Mouse (Mus musculus): ENCODE measurements around the gene Fgfbp1. TPM values are rescaled to one million over a fixed set of nuclear protein-coding genes. Genes with fewer than 3 reads are reported as not detected.

Gene Fgfbp1
- polyA plus RNA-seq (2015; fragmentation: Nextera tagmentation; extraction: Ambion mirVana) = 7.9 and 10.0 TPM in 2 replicates

DNA sequence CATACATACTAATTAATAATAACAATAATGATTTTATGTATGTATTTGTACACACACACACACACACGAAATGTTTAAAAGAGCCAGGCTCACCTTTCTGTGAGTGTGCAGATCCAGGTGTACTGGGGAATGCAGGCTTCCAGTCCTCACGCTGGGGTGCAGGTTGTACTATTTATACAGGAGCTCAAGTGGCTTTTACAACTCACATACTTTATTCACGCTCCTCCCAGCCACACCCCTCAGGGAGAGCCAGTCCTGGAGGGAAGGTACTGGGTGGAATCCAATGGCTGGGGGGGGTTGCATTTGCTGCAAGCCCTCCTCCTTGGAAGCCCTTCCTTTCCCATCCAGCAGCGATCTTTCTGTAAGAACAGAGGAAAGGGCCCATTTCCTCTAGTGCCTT is at the start of gene Fgfbp1:
TSS of gene Fgfbp1 (minus strand) at position 160 of the 400 bp plus-strand sequence.
- H3K27me3 ChIP-seq (replicated peaks; ENCODE audit: control insufficient read depth, insufficient read depth, low read length) = no peaks in the 10 kb centered on the region
- no peaks in the 10 kb centered on the region for H3K36me3 ChIP-seq (ENCODE audit: control insufficient read depth, insufficient read depth)
- no peak within 1 kb of the TSS for H3K27ac ChIP-seq (ENCODE audit: low read length)
- no peak within 1 kb of the TSS for H3K4me2 ChIP-seq (ENCODE audit: low read length)
- no peaks in the 10 kb centered on the region for H3K4me1 ChIP-seq (replicated peaks; ENCODE audit: control insufficient read depth, insufficient read depth, low read length)
- H3K9me3 ChIP-seq (ENCODE audit: control insufficient read depth, low read length) = no peaks in the 10 kb centered on the region
- no peak for ATAC-seq
- 52% methylated on average over 4 of the region's 4 CpGs for WGBS
- H3K4me3 ChIP-seq (replicated peaks; ENCODE audit: low read length) = no peak within 1 kb of the TSS
- H3K9ac ChIP-seq (replicated peaks; ENCODE audit: low read depth, low read length) = no peak within 1 kb of the TSS

DNA sequence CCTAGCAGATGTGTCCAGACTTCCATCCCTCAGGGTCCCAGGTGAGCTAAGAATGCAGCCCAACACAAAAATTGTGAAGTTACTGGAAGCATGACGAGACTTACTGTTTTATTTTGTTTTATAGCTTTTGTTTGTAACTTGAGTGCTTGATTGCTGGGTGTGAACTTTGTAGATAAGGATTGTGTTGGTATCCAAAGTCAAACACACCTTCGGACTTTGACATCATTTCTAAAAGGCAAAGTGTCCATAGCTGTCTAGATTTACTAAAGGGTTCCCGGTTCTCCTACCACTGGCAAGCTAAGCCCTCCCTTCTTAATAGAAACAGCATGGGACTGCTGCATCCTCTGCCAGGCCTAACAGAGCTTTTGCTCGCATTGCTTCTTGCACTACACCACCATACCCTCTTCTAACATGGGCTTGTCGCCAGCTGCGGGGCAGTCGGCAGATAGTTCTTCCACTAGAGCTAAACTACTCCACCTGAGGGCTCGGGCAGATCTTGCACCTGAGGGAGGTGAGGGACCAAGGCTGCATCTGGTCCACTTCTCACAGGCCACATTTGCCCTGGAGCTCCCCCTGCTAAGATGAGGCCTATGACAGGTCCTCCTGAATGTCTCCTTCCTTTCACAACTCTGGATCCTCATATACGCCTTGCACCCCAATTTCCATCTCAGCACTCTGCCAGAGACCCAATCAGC is 16.9 kb upstream of the Fgfbp1 start:
- H3K27ac ChIP-seq (ENCODE audit: low read length) = no peak overlapping the region
- H3K27me3 ChIP-seq (replicated peaks; ENCODE audit: control insufficient read depth, insufficient read depth, low read length) = no peaks in the 10 kb centered on the region
- no peaks in the 10 kb centered on the region for H3K9me3 ChIP-seq (ENCODE audit: control insufficient read depth, low read length)
- H3K4me2 ChIP-seq (ENCODE audit: low read length) = no peak overlapping the region
- no peaks in the 10 kb centered on the region for H3K4me1 ChIP-seq (replicated peaks; ENCODE audit: control insufficient read depth, insufficient read depth, low read length)
- no peak overlapping the region for H3K4me3 ChIP-seq (replicated peaks; ENCODE audit: low read length)
- 94% methylated on average over 9 of the region's 9 CpGs for WGBS
- peaks cover 4% of the 10 kb centered on the region for H3K36me3 ChIP-seq (ENCODE audit: control insufficient read depth, insufficient read depth)
- no peak overlapping the region for H3K9ac ChIP-seq (replicated peaks; ENCODE audit: low read depth, low read length)
- ATAC-seq = no peak

DNA sequence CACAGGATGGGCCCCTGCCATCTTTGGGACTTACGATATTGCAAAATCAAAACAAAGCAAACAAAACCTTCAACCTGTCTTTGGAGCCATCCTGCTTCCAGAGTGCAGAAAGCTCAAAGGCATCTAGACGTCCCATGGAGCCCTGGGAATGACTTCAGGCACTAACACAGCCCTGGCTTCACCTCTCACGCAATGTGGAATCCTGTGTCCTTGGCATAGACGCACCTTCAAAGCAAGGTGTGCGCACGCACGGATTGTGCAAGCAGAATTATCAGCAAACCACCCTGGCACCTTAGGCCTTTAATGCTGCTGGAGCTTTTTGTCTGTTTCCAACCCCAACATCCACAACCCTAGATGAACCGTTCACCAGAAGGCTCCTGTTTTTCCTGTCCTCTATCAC is 16.0 kb upstream of the Fgfbp1 start:
- H3K9me3 ChIP-seq (ENCODE audit: control insufficient read depth, low read length) = no peaks in the 10 kb centered on the region
- peaks cover 4% of the 10 kb centered on the region; the same call in 1 of the 2 replicates for H3K36me3 ChIP-seq (ENCODE audit: control insufficient read depth, insufficient read depth)
- 94% methylated on average over 8 of the region's 8 CpGs for WGBS
- H3K4me2 ChIP-seq (ENCODE audit: low read length) = no peak overlapping the region
- H3K9ac ChIP-seq (replicated peaks; ENCODE audit: low read depth, low read length) = no peak overlapping the region
- H3K27ac ChIP-seq (ENCODE audit: low read length) = no peak overlapping the region
- no peaks in the 10 kb centered on the region for H3K4me1 ChIP-seq (replicated peaks; ENCODE audit: control insufficient read depth, insufficient read depth, low read length)
- ATAC-seq = no peak
- no peak overlapping the region for H3K4me3 ChIP-seq (replicated peaks; ENCODE audit: low read length)
- H3K27me3 ChIP-seq (replicated peaks; ENCODE audit: control insufficient read depth, insufficient read depth, low read length) = no peaks in the 10 kb centered on the region

DNA sequence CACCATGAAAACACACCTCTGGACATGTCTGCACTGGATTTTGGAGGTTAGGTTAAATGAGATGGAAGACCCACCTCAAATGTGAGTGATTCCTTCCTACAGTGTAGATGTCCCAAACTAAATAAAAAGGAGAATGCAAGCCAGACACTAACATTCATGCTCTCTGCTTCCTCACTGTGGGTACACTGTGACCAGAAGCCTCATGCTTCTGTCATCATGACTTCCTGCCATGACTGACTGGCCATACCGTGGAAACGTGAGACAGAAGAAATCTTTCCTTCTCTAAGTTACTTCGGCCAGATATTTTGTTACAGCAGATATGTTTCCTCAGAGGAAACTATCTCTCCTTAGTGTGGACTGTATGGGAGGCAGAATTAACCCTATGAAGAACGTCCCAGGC is 14.6 kb upstream of the Fgfbp1 start:
- Histone ChIP-seq H3K4me3 (replicated peaks; ENCODE audit: low read length) (no peak overlapping the region), H3K36me3 (ENCODE audit: control insufficient read depth, insufficient read depth) (peaks cover under 1% of the 10 kb centered on the region; the same call in 1 of the 2 replicates), H3K9me3 (ENCODE audit: control insufficient read depth, low read length) (no peaks in the 10 kb centered on the region), H3K4me1 (replicated peaks; ENCODE audit: control insufficient read depth, insufficient read depth, low read length) (no peaks in the 10 kb centered on the region), H3K27ac (ENCODE audit: low read length) (no peak overlapping the region), H3K27me3 (replicated peaks; ENCODE audit: control insufficient read depth, insufficient read depth, low read length) (no peaks in the 10 kb centered on the region), H3K4me2 (ENCODE audit: low read length) (no peak overlapping the region), H3K9ac (replicated peaks; ENCODE audit: low read depth, low read length) (no peak overlapping the region)
- no peak for ATAC-seq
- WGBS = 88% methylated on average over 4 of the region's 4 CpGs

DNA sequence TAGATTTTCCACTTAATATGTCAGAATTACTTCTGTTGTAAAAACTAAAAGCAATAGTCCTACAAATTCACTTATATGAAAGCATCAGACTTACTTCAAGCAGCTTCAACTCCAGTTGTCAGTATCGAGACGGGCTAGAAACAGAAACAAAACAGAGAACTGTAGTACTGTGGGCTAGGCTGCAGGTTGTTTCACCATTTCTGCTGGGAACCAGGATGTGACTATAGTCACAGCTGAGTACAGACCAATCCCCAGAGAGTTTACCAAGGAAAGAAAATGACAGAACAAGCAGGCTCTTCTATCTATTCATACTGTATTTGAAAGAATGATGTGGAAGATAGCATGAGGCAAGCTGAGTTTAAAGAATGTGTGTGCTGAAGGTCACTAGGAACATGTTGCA is 13.4 kb upstream of the Fgfbp1 start:
- H3K36me3 ChIP-seq (ENCODE audit: control insufficient read depth, insufficient read depth) = no peaks in the 10 kb centered on the region

DNA sequence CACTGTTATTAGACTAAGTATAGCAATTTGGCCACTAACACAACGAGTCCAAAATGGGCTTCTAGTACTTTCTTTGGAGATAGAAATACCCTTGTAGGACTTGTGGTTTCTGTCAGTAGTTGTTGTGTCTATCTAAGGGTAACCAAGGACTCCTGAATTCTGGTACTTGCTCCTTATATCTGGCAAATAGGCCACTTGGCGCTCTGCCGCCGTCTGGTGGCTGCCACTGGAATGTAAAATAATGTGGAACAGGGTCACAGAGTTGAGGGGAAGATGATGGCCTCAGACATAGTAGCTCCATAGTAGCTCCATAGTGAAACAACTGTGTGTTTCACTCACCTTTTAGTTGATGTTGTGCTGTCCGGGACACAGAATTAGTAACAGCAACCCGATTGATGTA is 8.7 kb upstream of the Fgfbp1 start:
- Histone ChIP-seq H3K36me3 (ENCODE audit: control insufficient read depth, insufficient read depth) (no peaks in the 10 kb centered on the region), H3K4me2 (ENCODE audit: low read length) (no peak overlapping the region), H3K4me1 (replicated peaks; ENCODE audit: control insufficient read depth, insufficient read depth, low read length) (no peaks in the 10 kb centered on the region), H3K27me3 (replicated peaks; ENCODE audit: control insufficient read depth, insufficient read depth, low read length) (no peaks in the 10 kb centered on the region), H3K9me3 (ENCODE audit: control insufficient read depth, low read length) (no peaks in the 10 kb centered on the region), H3K4me3 (replicated peaks; ENCODE audit: low read length) (no peak overlapping the region), H3K9ac (replicated peaks; ENCODE audit: low read depth, low read length) (no peak overlapping the region), H3K27ac (ENCODE audit: low read length) (no peak overlapping the region)
- 57% methylated on average over 6 of the region's 6 CpGs for WGBS
- no peak for ATAC-seq

More for the DNA sequence above, 13.4 kb upstream of the Fgfbp1 start:
- H3K27me3 ChIP-seq (replicated peaks; ENCODE audit: control insufficient read depth, insufficient read depth, low read length) = no peaks in the 10 kb centered on the region
- no peak overlapping the region for H3K4me3 ChIP-seq (replicated peaks; ENCODE audit: low read length)
- no peak overlapping the region for H3K9ac ChIP-seq (replicated peaks; ENCODE audit: low read depth, low read length)
- no peaks in the 10 kb centered on the region for H3K9me3 ChIP-seq (ENCODE audit: control insufficient read depth, low read length)
- H3K27ac ChIP-seq (ENCODE audit: low read length) = no peak overlapping the region
- ATAC-seq = no peak
- no peak overlapping the region for H3K4me2 ChIP-seq (ENCODE audit: low read length)
- H3K4me1 ChIP-seq (replicated peaks; ENCODE audit: control insufficient read depth, insufficient read depth, low read length) = no peaks in the 10 kb centered on the region
- 86% methylated on average over 2 of the region's 2 CpGs for WGBS

DNA sequence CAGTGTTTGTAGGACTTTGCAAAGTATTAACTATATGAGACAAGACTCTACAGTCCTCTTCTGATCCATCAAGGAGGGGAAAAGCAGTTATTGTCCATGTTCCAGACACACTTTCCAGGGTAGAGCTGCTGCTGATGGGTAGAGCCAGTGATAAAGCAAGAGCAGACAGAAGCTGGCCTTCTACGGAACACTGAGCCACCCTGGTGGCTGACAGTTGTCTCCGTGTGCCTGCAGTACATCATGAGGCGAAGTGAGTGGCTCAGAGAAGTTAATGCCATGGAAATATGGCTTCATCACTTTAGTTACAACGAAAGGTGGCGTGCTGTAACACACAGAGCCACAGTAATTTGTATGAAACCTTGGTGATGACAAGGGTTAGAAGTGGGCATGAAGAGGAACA is 7.4 kb upstream of the Fgfbp1 start:
- ATAC-seq = no peak
- Histone ChIP-seq H3K9ac (replicated peaks; ENCODE audit: low read depth, low read length) (no peak overlapping the region), H3K27ac (ENCODE audit: low read length) (no peak overlapping the region), H3K27me3 (replicated peaks; ENCODE audit: control insufficient read depth, insufficient read depth, low read length) (no peaks in the 10 kb centered on the region), H3K9me3 (ENCODE audit: control insufficient read depth, low read length) (no peaks in the 10 kb centered on the region), H3K36me3 (ENCODE audit: control insufficient read depth, insufficient read depth) (no peaks in the 10 kb centered on the region), H3K4me2 (ENCODE audit: low read length) (no peak overlapping the region), H3K4me1 (replicated peaks; ENCODE audit: control insufficient read depth, insufficient read depth, low read length) (no peaks in the 10 kb centered on the region), H3K4me3 (replicated peaks; ENCODE audit: low read length) (no peak overlapping the region)
- WGBS = 84% methylated on average over 5 of the region's 5 CpGs

DNA sequence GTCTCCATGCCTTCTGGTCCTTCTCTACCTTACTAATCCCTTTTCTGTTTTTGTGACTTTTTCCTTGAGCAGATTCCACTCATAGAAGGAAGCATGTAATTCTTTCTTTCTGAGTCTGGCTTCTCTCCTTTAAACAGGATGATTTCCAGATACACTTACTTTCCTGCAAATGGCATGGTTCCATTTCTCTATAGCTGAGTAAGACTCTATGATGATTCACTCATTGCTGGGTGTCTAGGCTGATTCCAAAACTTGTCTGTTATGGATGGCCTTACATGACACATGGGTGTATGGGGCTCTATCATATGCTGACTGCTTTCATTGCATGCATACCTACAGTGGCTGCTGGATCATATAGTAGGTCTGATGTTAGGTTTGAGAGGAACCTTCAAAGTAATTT is 4.6 kb upstream of the Fgfbp1 start:
- Histone ChIP-seq H3K4me2 (ENCODE audit: low read length) (no peak overlapping the region), H3K4me1 (replicated peaks; ENCODE audit: control insufficient read depth, insufficient read depth, low read length) (no peaks in the 10 kb centered on the region)
- no peak for ATAC-seq

DNA sequence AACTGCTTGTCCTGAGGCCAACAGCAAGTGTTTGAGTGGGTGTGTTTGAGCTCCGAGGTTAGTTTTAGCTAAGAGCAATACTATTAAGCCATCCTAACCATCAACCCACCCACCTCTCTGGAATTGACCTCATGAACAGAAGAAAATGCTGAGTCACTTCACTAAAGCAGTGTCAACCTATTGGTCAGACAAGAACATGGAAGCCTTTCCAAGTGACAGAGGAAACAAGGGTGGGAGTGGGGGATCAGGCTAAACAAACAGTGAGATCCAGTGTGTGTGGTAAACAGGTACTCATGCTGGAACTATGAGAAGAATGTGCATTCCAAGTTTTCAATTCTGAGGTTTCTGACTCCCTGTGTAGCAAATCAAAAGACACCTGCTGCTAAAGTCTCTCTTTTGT is 1.3 kb upstream of the Fgfbp1 start:
- H3K9me3 ChIP-seq (ENCODE audit: control insufficient read depth, low read length) = no peaks in the 10 kb centered on the region
- no peaks in the 10 kb centered on the region for H3K27me3 ChIP-seq (replicated peaks; ENCODE audit: control insufficient read depth, insufficient read depth, low read length)
- ATAC-seq = no peak
- no peak overlapping the region for H3K4me3 ChIP-seq (replicated peaks; ENCODE audit: low read length)
- no peaks in the 10 kb centered on the region for H3K36me3 ChIP-seq (ENCODE audit: control insufficient read depth, insufficient read depth)
- no peak overlapping the region for H3K27ac ChIP-seq (ENCODE audit: low read length)
- WGBS = 45% methylated on average over 1 of the region's 1 CpGs
- no peaks in the 10 kb centered on the region for H3K4me1 ChIP-seq (replicated peaks; ENCODE audit: control insufficient read depth, insufficient read depth, low read length)
- H3K4me2 ChIP-seq (ENCODE audit: low read length) = no peak overlapping the region
- no peak overlapping the region for H3K9ac ChIP-seq (replicated peaks; ENCODE audit: low read depth, low read length)

More for the DNA sequence above, 4.6 kb upstream of the Fgfbp1 start:
- H3K27me3 ChIP-seq (replicated peaks; ENCODE audit: control insufficient read depth, insufficient read depth, low read length) = no peaks in the 10 kb centered on the region
- H3K9ac ChIP-seq (replicated peaks; ENCODE audit: low read depth, low read length) = no peak overlapping the region
- H3K27ac ChIP-seq (ENCODE audit: low read length) = no peak overlapping the region
- no peaks in the 10 kb centered on the region for H3K36me3 ChIP-seq (ENCODE audit: control insufficient read depth, insufficient read depth)
- no peak overlapping the region for H3K4me3 ChIP-seq (replicated peaks; ENCODE audit: low read length)
- H3K9me3 ChIP-seq (ENCODE audit: control insufficient read depth, low read length) = no peaks in the 10 kb centered on the region

DNA sequence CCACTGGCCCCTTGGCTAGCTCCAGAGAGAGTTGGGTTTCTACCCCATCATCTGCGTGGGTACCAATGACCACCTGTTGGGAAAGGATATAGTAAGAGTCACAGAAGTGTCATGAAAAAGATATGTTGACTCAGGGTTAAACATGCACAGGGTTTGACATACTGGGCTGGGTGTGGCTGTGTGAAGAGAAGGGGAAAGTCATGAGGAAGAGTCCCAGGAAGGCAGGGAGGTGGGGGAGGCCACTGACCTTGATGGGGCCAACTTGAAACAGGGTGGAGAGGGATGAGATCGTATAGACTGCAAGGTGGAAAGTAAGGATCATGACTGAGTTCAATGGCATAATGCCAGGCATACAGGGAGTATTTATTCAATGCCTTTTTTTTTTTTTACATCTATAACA is 1.2 kb downstream of the Fgfbp1 start:
- H3K9me3 ChIP-seq (ENCODE audit: control insufficient read depth, low read length) = no peaks in the 10 kb centered on the region
- H3K27me3 ChIP-seq (replicated peaks; ENCODE audit: control insufficient read depth, insufficient read depth, low read length) = no peaks in the 10 kb centered on the region
- ATAC-seq = no peak
- no peak overlapping the region for H3K27ac ChIP-seq (ENCODE audit: low read length)
- H3K4me2 ChIP-seq (ENCODE audit: low read length) = no peak overlapping the region
- no peak overlapping the region for H3K4me3 ChIP-seq (replicated peaks; ENCODE audit: low read length)
- no peaks in the 10 kb centered on the region for H3K36me3 ChIP-seq (ENCODE audit: control insufficient read depth, insufficient read depth)
- no peaks in the 10 kb centered on the region for H3K4me1 ChIP-seq (replicated peaks; ENCODE audit: control insufficient read depth, insufficient read depth, low read length)
- WGBS = 80% methylated on average over 2 of the region's 2 CpGs
- no peak overlapping the region for H3K9ac ChIP-seq (replicated peaks; ENCODE audit: low read depth, low read length)
